Mouse (Mus musculus) kidney, adult 2 months (tissue): ENCODE measurements around the gene Sufu. TPM values are rescaled to one million over a fixed set of nuclear protein-coding genes. Genes with fewer than 3 reads are reported as not detected.

ENCODE experiments used
- DNase-seq: peaks from one replicate; pipeline ENCODE4 v3.0.0; 2021
- H3K27ac ChIP-seq: fragments of 200-500 bp; 2 replicates; pipeline ENCODE4 v1.5.1; 2012; ENCODE audit warnings: low read depth, low read length, control low read depth, inconsistent platforms; ENCODE audit not compliant: insufficient read depth
- H3K27me3 ChIP-seq: fragments of 200-500 bp; replicated peaks from 2 replicates; pipeline ENCODE4 v1.6.1; 2012; ENCODE audit warnings: mild to moderate bottlenecking, moderate library complexity, low read length, inconsistent platforms; ENCODE audit not compliant: control insufficient read depth, insufficient read depth
- H3K36me3 ChIP-seq: fragments of 200-500 bp; 2 replicates; pipeline ENCODE4 v1.6.1; 2012; ENCODE audit warnings: mild to moderate bottlenecking, moderate library complexity, low read length, inconsistent platforms; ENCODE audit not compliant: control insufficient read depth, insufficient read depth
- H3K4me1 ChIP-seq: fragments of 200-500 bp; 2 replicates; pipeline ENCODE4 v1.6.1; 2011; ENCODE audit warnings: low read length; ENCODE audit not compliant: control insufficient read depth, insufficient read depth
- H3K4me3 ChIP-seq: fragments of 200-500 bp; 2 replicates; pipeline ENCODE4 v1.5.1; 2011; ENCODE audit warnings: mild to moderate bottlenecking, low read depth, low read length, control low read depth; ENCODE audit not compliant: insufficient read depth
- CTCF ChIP-seq: fragments of 200-500 bp; conservative IDR thresholded peaks from 2 replicates; pipeline ENCODE4 v1.5.1; 2011; ENCODE audit warnings: low read depth, mild to moderate bottlenecking, control low read depth, low read length, moderate library complexity, mixed read lengths; ENCODE audit not compliant: insufficient read depth, insufficient read length
- POLR2A ChIP-seq: fragments of 200-500 bp; IDR thresholded peaks from one replicate; pipeline ENCODE4 v1.6.1; 2011; ENCODE audit warnings: low read depth, low read length, control low read depth
- WGBS: fragments of 180-500 bp; shearing (Covaris S2); methylation state at CpG from one replicate; pipeline ENCODE4 v1.1.7; 2018; 5-methylcytosine and 5-hydroxymethylcytosine counted together
- polyA plus RNA-seq: library from polyadenylated mRNA; depleted of rRNA; stranded (reverse); fragments of >200 nt; gene quantifications from 2 replicates; pipeline ENCODE4 v1.2.3, GENCODE M21; 2012

The Sufu gene
- polyA plus RNA-seq, 1 experiment = 38.2 TPM

- H3K27me3 ChIP-seq = no peaks in the 10 kb centered on the region
- H3K4me3 ChIP-seq = no peak overlapping the region
- no peaks in the 10 kb centered on the region for H3K36me3 ChIP-seq
- TF ChIP-seq POLR2A = no peak
- no peak for TF ChIP-seq CTCF
- H3K27ac ChIP-seq = no peak overlapping the region
- 50% methylated on average over 3 of the region's 3 CpGs for WGBS
- peak; percentile 76 for DNase-seq
- H3K4me1 ChIP-seq = peaks cover 20% of the 10 kb centered on the region
Observed at GRCm38 (mm10) chr19:46462574-46462973, 65.9 kb downstream of the Sufu start.

- H3K4me1 ChIP-seq = peaks cover 20% of the 10 kb centered on the region
- WGBS = 98% methylated on average over 4 of the region's 4 CpGs
- no peak for DNase-seq
- H3K4me3 ChIP-seq = no peak overlapping the region
- TF ChIP-seq CTCF (no peak), POLR2A (no peak)
- no peaks in the 10 kb centered on the region for H3K27me3 ChIP-seq
- H3K27ac ChIP-seq = no peak overlapping the region
- H3K36me3 ChIP-seq = no peaks in the 10 kb centered on the region
Observed at GRCm38 (mm10) chr19:46463446-46463845, 66.8 kb downstream of the Sufu start.

- TF ChIP-seq CTCF (no peak), POLR2A (no peak)
- 43% methylated on average over 6 of the region's 6 CpGs for WGBS
- no peak for DNase-seq
- no peaks in the 10 kb centered on the region for H3K27me3 ChIP-seq
- H3K27ac ChIP-seq = no peak overlapping the region
- H3K4me3 ChIP-seq = no peak overlapping the region
- no peaks in the 10 kb centered on the region for H3K36me3 ChIP-seq
- peaks cover 11% of the 10 kb centered on the region for H3K4me1 ChIP-seq
Observed at GRCm38 (mm10) chr19:46466160-46466559, 69.5 kb downstream of the Sufu start.

GRCm38 (mm10) chr19:46467051-46467503 lies 70.4 kb downstream of the Sufu start:
- H3K4me1 ChIP-seq = peaks cover 18% of the 10 kb centered on the region
- 73% methylated on average over 3 of the region's 3 CpGs for WGBS
- no peaks in the 10 kb centered on the region for H3K27me3 ChIP-seq
- DNase-seq = no peak
- no peak overlapping the region for H3K4me3 ChIP-seq
- no peak for TF ChIP-seq CTCF
- TF ChIP-seq POLR2A = no peak
- H3K27ac ChIP-seq = no peak overlapping the region
- no peaks in the 10 kb centered on the region for H3K36me3 ChIP-seq

- Histone ChIP-seq H3K4me3 (no peak overlapping the region), H3K36me3 (no peaks in the 10 kb centered on the region), H3K4me1 (peaks cover 15% of the 10 kb centered on the region), H3K27me3 (no peaks in the 10 kb centered on the region), H3K27ac (peak overlapping the region; percentile 41)
- TF ChIP-seq POLR2A (no peak), CTCF (no peak)
- 23% methylated on average over 17 of the region's 17 CpGs for WGBS
- DNase-seq = no peak
Observed at GRCm38 (mm10) chr19:46470364-46471240, 73.9 kb downstream of the Sufu start.

GRCm38 (mm10) chr19:46471324-46472093 lies 74.8 kb downstream of the Sufu start:
- H3K36me3 ChIP-seq = no peaks in the 10 kb centered on the region
- 22% methylated on average over 10 of the region's 10 CpGs for WGBS
- peak overlapping the region; percentile 41 for H3K27ac ChIP-seq
- DNase-seq = no peak
- TF ChIP-seq CTCF (no peak), POLR2A (no peak)
- H3K4me1 ChIP-seq = peaks cover 10% of the 10 kb centered on the region; the same call in 1 of the 2 replicates
- no peak overlapping the region for H3K4me3 ChIP-seq
- H3K27me3 ChIP-seq = no peaks in the 10 kb centered on the region

GRCm38 (mm10) chr19:46477432-46477845 lies 80.7 kb downstream of the Sufu start:
- Histone ChIP-seq H3K27me3 (no peaks in the 10 kb centered on the region), H3K27ac (peak overlapping the region; percentile 61; the same call in 1 of the 2 replicates), H3K4me1 (peaks cover 11% of the 10 kb centered on the region), H3K4me3 (no peak overlapping the region), H3K36me3 (no peaks in the 10 kb centered on the region)
- 51% methylated on average over 10 of the region's 10 CpGs for WGBS
- no peak for TF ChIP-seq POLR2A
- no peak for TF ChIP-seq CTCF
- DNase-seq = peak; percentile 65
